Mouse (Mus musculus): ENCODE data around the gene Ift27.

- no peak for TF ChIP-seq CTCF (IDR thresholded peaks at IDR 0.05; ENCODE audit: borderline replicate concordance, insufficient read depth, low read depth, low read length)
- no peak for TF ChIP-seq POLR2A (IDR thresholded peaks at IDR 0.05; ENCODE audit: borderline replicate concordance, insufficient read depth, low read length)
These were observed 57.0 kb downstream of the Ift27 start for GRCm38 (mm10) chr15:78116936-78117335.
